9 mouse cellular contexts compared by ENCODE assay signal in the genomic region with DNA sequence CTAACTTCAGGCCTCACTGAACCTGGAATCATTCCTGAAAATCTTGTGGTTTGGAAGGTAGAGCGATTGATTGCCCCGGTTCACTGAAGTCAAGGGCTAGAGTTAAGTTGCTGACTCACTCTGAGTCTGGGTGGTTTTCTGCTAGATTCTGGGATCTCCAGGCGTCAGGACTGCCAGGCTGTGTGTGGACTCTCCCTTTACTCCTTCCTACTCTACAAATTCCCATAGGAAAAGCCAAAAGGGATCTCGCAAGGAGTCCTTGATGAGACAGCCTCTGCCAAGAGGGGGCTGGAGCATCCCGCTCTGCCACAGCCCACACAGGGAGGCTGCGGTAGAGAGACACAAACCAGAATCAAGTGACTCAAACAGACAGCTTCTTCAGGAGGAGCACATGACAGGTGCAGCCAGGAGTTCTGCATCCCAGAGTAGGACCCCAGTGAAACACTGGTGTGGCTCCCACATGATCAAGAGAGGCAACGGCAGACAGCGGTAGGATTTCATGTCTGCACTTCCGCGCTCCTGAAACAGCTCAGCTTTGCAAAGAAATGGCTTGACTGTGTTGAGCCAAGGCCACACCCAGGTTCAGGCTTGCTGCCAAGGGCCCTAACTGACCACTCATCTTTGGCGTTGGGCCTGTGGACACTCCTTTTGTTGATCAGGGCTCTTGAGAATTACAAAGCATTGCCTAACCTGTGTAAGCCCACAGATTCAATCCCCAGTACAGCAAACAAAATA. TPM values are rescaled to one million over a fixed set of nuclear protein-coding genes. Genes with fewer than 3 reads are reported as not detected.
DNase-seq lines count a peak whose midpoint lies in the region; ATAC-seq and TF ChIP-seq lines count a peak whose summit lies in the region.
"Had no signal": no experiment of that assay in that cellular context is flagged by ENCODE, and none has a peak within 500 bp of the region (broad histone marks: within the 10 kb centered on the region; RNA-seq: fewer than 3 reads in every experiment).

No protein-coding gene starts in this region.

- no peaks in the 10 kb centered on the region for H3K27me3 ChIP-seq in C2C12 (ENCODE audit: control insufficient read depth, insufficient read depth, insufficient read length)
- H3K27me3 ChIP-seq: midbrain, embryonic 12.5 days had no signal

- H3K79me3 ChIP-seq in C2C12 (ENCODE audit: low read depth) = no peaks in the 10 kb centered on the region

- H3K4me3 ChIP-seq in C2C12 (ENCODE audit: insufficient read depth, poor library complexity, severe bottlenecking) = no peak overlapping the region
- H3K4me3 ChIP-seq: midbrain, embryonic 12.5 days had no signal

- peak; percentile 71 for ATAC-seq in frontal cortex, adult (ENCODE audit: low TSS enrichment)

- peaks cover 6% of the 10 kb centered on the region for H3K79me2 ChIP-seq in C2C12 (ENCODE audit: control insufficient read depth, insufficient read depth)

- DNase-seq in frontal cortex, postnatal 14 days (ENCODE audit: low spot score in 2 of 2) = no peak
- peak; percentile 46 to 64 for DNase-seq in adrenal gland, postnatal 4 days (ENCODE audit: low spot score in 2 of 2)
- DNase-seq in kidney, adult 9 months = peak; percentile 72
- peak; percentile 67 for DNase-seq in ovary, postnatal 36 days (ENCODE audit: low spot score)
- no peak for DNase-seq in thymus, adult 18-20 months
- no peak for DNase-seq in thymus, postnatal 0 days (ENCODE audit: low spot score)

- TF ChIP-seq CTCF in C2C12 (IDR thresholded peaks at IDR 0.05; ENCODE audit: control insufficient read depth, insufficient read depth, insufficient read length) = no peak

- no peaks in the 10 kb centered on the region for H3K36me3 ChIP-seq in C2C12 (ENCODE audit: control insufficient read depth, insufficient read depth)
- H3K36me3 ChIP-seq: midbrain, embryonic 12.5 days had no signal

- peak overlapping the region; percentile 59 for H3ac ChIP-seq in C2C12 (ENCODE audit: control insufficient read depth, insufficient read length, low read depth)

TF ChIP-seq in C2C12, 6 proteins besides CTCF, POLR2A, EP300 and RAD21:
- peak; percentile 68 for TF ChIP-seq CEBPB (IDR thresholded peaks at IDR 0.05; ENCODE audit: low read depth)
- TF ChIP-seq MYOG (IDR thresholded peaks at IDR 0.05; ENCODE audit: control insufficient read depth, extremely low read depth, insufficient read length) = no peak
- TF ChIP-seq FOSL1 (IDR thresholded peaks at IDR 0.05; ENCODE audit: insufficient read depth, low read length, poor library complexity, severe bottlenecking) = peak; percentile 40
- TF ChIP-seq MAX (IDR thresholded peaks at IDR 0.05) = peak; percentile 57
- TF ChIP-seq MYOD1 (IDR thresholded peaks at IDR 0.05; ENCODE audit: control insufficient read depth, insufficient read length, low read depth) = peak; percentile 82
- peak; percentile 50 for TF ChIP-seq USF1 (IDR thresholded peaks at IDR 0.05; ENCODE audit: low read depth)

RNA-seq across cellular contexts. Expression of gene Rock2, which starts 41.1 kb away (rescaled TPM):
- 15.9 TPM for polyA plus RNA-seq in C2C12 (2012; fragmentation: generic; extraction: Trizol)
- 10 to 100 TPM; 73.9 to 79.7 TPM for total RNA-seq in adrenal gland, postnatal 4 days (2021)
- 10.3 and 11.9 TPM in 2 replicates for polyA plus RNA-seq in thymus, postnatal 0 days (2015; fragmentation: Nextera tagmentation; extraction: Ambion mirVana)

RNA-seq across cellular contexts. Expression of gene E2f6, which starts 42.8 kb away (rescaled TPM):
- polyA plus RNA-seq in C2C12 (2012; fragmentation: generic; extraction: Trizol) = 19.0 TPM
- total RNA-seq in adrenal gland, postnatal 4 days (2021) = 10 to 100 TPM; 37.2 to 41.4 TPM
- 22.7 and 23.6 TPM in 2 replicates for polyA plus RNA-seq in thymus, postnatal 0 days (2015; fragmentation: Nextera tagmentation; extraction: Ambion mirVana)

RNA-seq across cellular contexts. Expression of gene Greb1, which starts 52.9 kb away (rescaled TPM):
- 0.04 TPM for polyA plus RNA-seq in C2C12 (2012; fragmentation: generic; extraction: Trizol)
- 10 to 100 TPM; 62.1 to 69.5 TPM for total RNA-seq in adrenal gland, postnatal 4 days (2021)
- polyA plus RNA-seq in thymus, postnatal 0 days (2015; fragmentation: Nextera tagmentation; extraction: Ambion mirVana) = 1.2 and 2.0 TPM in 2 replicates

Comparison
In these comparisons a context has a peak if more than half of its experiments do, and no peak if none do; other contexts are left out.
1. DNase-seq: peak in adrenal gland, postnatal 4 days (2 of 2), kidney, adult 9 months (single experiment) and ovary, postnatal 36 days (single experiment); none in frontal cortex, postnatal 14 days (0 of 2), thymus, adult 18-20 months (0 of 2) and thymus, postnatal 0 days (single experiment).